Mouse (Mus musculus) regulatory T cell (primary cell): ENCODE data around the gene Aup1.

Source experiments
- in situ Hi-C: fragments of 300-600 bp; cut with MboI, MseI; formaldehyde crosslinking; loops from one replicate; pipeline ENCODE4 v1.15.1; 2025; ENCODE audit warnings: high pct_unique_total_duplicates

The Aup1 gene

DNA sequence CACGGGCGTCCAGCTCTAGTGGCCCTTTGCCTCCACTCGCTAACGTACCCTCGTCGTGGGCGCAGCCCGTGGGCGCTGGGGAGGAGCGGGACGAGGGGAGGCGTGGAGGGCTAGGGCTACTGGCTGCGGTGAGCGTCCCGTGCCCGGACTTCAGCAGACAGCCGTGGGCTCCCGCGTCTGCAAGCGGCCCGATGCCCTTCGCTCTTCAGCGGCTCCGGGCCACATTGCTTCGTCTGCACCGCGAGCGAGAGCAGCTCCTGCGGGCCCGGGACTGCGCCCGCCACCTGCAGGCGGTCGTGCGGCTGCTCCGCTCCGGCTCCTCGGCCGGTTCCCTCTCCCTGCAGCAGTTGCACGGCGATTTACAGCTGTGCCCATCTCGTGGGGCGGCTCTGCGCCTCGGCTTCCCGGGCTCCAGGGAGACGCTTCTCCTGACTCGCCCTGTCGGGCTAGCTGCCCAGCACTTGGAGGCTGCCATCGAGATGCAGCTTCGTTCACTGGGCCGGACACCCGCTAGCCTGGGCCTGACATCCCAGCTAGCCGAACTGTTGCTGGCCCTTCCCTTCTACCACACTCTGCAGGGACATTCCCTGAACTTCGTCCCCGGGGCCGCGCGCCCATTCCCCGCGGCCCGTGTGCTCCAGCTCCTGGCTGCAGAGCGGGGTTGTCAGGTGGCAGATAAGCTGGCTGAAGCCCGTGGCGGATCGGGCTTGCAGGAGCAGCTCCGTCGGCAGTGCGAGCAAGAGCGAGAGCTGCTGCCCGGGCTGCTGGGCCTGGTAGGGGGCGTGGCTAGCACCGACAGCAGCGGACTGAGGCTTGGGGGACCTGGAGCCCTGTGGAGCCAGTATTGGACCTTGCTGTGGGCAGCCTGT, 47.6 kb downstream of the Aup1 start:
- in situ Hi-C loops = loop anchor here (5.0 to 10.0 kb wide), 2 partner anchors 190 to 357 kb away; no protein-coding TSS in a partner anchor

DNA sequence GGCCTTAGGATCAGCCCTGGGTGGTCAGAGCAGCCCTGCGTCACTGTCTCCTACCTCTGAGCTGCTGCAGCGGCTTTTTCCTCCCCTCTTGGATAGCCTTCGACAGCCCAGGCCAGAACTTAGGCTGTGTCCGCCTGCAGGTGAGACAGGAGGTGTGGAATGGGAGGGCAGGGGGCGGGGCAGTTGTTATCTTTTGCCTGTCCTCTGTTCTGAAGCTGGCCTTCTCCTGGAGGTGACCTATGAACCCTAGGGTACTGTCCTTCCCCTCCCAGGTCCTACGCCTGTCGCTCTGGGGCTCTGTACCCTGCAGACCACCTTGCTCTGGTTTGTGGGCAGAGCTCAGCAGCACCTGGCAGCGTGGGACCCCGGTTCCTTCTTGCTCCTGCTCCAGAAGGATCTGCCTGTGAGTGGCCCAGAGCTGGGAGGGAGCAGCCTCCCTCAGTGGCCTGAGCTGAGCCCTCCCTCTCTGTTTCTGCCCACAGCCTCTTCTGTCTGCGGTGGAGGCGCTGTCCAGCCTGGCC, 48.9 kb downstream of the Aup1 start:
- in situ Hi-C loops = loop anchor here (5.0 to 10.0 kb wide), 2 partner anchors 191 to 358 kb away; no protein-coding TSS in a partner anchor

DNA sequence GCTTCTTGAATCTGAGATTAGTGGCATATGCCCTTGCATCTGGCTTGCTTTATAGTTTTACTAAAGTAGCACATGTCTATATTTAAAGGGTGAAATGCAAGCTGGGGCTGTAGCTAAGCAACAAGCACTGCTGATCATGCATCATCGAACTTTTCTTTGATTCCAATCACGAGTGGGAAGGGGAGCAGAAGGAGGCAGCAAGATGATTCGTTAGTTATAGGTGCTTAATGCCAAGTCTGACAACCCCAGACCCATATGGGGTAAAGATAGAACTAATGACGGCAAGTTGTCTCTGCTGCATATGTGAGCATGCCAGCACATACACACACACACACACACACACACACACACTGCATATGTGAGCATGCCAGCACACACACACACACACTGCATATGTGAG, 49.8 kb downstream of the Aup1 start:
- in situ Hi-C loops = loop anchor here (5.0 to 10.0 kb wide), 2 partner anchors 192 to 359 kb away; no protein-coding TSS in a partner anchor
